Mouse (Mus musculus) heart, adult 2 months (tissue): ENCODE data around the gene Adam1b. TPM values are rescaled to one million over a fixed set of nuclear protein-coding genes. Genes with fewer than 3 reads are reported as not detected.

Experiments used
- DNase-seq, 2 experiments: peaks; one replicate each; pipeline ENCODE4 v3.0.0; 2021
- H3K27ac ChIP-seq: fragments of 200-600 bp; 2 replicates; pipeline ENCODE4 v1.8.1; 2022
- H3K27me3 ChIP-seq: fragments of 200-500 bp; 2 replicates; pipeline ENCODE4 v1.6.1; 2012; ENCODE audit warnings: mild to moderate bottlenecking, low read length, inconsistent platforms, mixed read lengths; ENCODE audit not compliant: control insufficient read depth, insufficient read depth
- H3K36me3 ChIP-seq: fragments of 200-500 bp; 2 replicates; pipeline ENCODE4 v1.6.1; 2012; ENCODE audit warnings: low read length, inconsistent platforms; ENCODE audit not compliant: control insufficient read depth, insufficient read depth
- H3K4me1 ChIP-seq: fragments of 200-500 bp; 2 replicates; pipeline ENCODE4 v1.6.1; 2011; ENCODE audit warnings: low read length; ENCODE audit not compliant: control insufficient read depth, insufficient read depth
- H3K4me3 ChIP-seq: fragments of 200-600 bp; 2 replicates; pipeline ENCODE4 v1.8.1; 2022
- H3K79me2 ChIP-seq: fragments of 200-500 bp; replicated peaks from 2 replicates; pipeline ENCODE4 v1.6.1; 2012; ENCODE audit warnings: mild to moderate bottlenecking, inconsistent platforms, low read length, moderate library complexity, mixed read lengths; ENCODE audit not compliant: control insufficient read depth, insufficient read depth
- H3K9ac ChIP-seq: fragments of 200-500 bp; 2 replicates; pipeline ENCODE4 v1.6.1; 2012; ENCODE audit warnings: low read depth, mild to moderate bottlenecking, control low read depth, inconsistent platforms, low read length, mixed read lengths
- CTCF ChIP-seq: fragments of 200-600 bp; IDR thresholded peaks from 2 replicates; pipeline ENCODE4 v1.8.1; 2022; ENCODE audit warnings: antibody characterized with exemption, mild to moderate bottlenecking, moderate library complexity
- EP300 ChIP-seq: fragments of 200-500 bp; IDR thresholded peaks from 2 replicates; pipeline ENCODE4 v1.6.1; 2011; ENCODE audit warnings: low read depth, low read length, control low read depth; ENCODE audit not compliant: insufficient read depth
- POLR2A ChIP-seq: fragments of 200-500 bp; IDR thresholded peaks from 2 replicates; pipeline ENCODE4 v1.6.1; 2011; ENCODE audit warnings: mild to moderate bottlenecking, low read depth, low read length, control low read depth; ENCODE audit not compliant: insufficient read depth
- WGBS: fragments of 180-500 bp; shearing (Covaris S2); methylation state at CpG from one replicate; pipeline ENCODE4 v1.1.7; 2018; 5-methylcytosine and 5-hydroxymethylcytosine counted together
- intact Hi-C: fragments of 180-260 bp; cut with DNase I; formaldehyde crosslinking; loops from one replicate; pipeline ENCODE4 v1.15.1; 2025
- polyA plus RNA-seq: library from polyadenylated mRNA; depleted of rRNA; stranded (reverse); fragments of >200 nt; gene quantifications from 2 replicates; pipeline ENCODE4 v1.2.3, GENCODE M21; 2012
- total RNA-seq, 2 experiments: library from RNA; stranded (reverse); gene quantifications; 2 replicates each; pipeline ENCODE4 v1.2.3; 2021

The Adam1b gene
- total and polyA plus RNA-seq, 3 experiments: 0.04 TPM; not detected in 2

- Histone ChIP-seq H3K36me3 (peaks cover 3% of the 10 kb centered on the region; the same call in 1 of the 2 replicates), H3K9ac (peak within 1 kb of the TSS; percentile 87), H3K4me1 (peaks cover 4% of the 10 kb centered on the region), H3K4me3 (peak within 1 kb of the TSS; percentile 79), H3K79me2 (no peaks in the 10 kb centered on the region; the same call in none of the 2 replicates), H3K27me3 (no peaks in the 10 kb centered on the region), H3K27ac (peak within 1 kb of the TSS; percentile 99)
- DNase-seq: no peak
- TF ChIP-seq CTCF: no peak
- no peak for TF ChIP-seq EP300
- TF ChIP-seq POLR2A: no peak
- intact Hi-C loops: loop anchor here (5.0 kb wide), 1 partner anchor 148 kb away; the partner anchor contains the start of gene Naa25
- WGBS: under 1% methylated on average over 96 of the region's 97 CpGs
Observed at GRCm38 (mm10) chr5:121544910-121545792, 41.9 kb upstream of the Adam1b start, which contains the start of the genes Adam1a and Gm42878. Gene Adam1a, minus strand, starts transcription at chr5:121545482. Gene Gm42878, minus strand, starts transcription at chr5:121545482.

GRCm38 (mm10) chr5:121543370-121543769, 40.1 kb upstream of the Adam1b start:
- H3K79me2 ChIP-seq: no peaks in the 10 kb centered on the region; the same call in none of the 2 replicates
- H3K4me3 ChIP-seq: no peak overlapping the region
- peaks cover 3% of the 10 kb centered on the region; the same call in 1 of the 2 replicates for H3K36me3 ChIP-seq
- H3K27me3 ChIP-seq: no peaks in the 10 kb centered on the region
- H3K9ac ChIP-seq: no peak overlapping the region
- WGBS: 65% methylated on average over 3 of the region's 3 CpGs
- H3K4me1 ChIP-seq: peaks cover 4% of the 10 kb centered on the region
- intact Hi-C loops: no loop called here
- H3K27ac ChIP-seq: no peak overlapping the region
- TF ChIP-seq POLR2A (no peak), EP300 (no peak), CTCF (no peak)
- no peak for DNase-seq

GRCm38 (mm10) chr5:121541235-121541634, 38.0 kb upstream of the Adam1b start:
- Histone ChIP-seq H3K79me2 (no peaks in the 10 kb centered on the region; the same call in none of the 2 replicates), H3K27ac (no peak overlapping the region), H3K27me3 (no peaks in the 10 kb centered on the region), H3K4me3 (no peak overlapping the region), H3K4me1 (peaks cover 4% of the 10 kb centered on the region), H3K9ac (no peak overlapping the region), H3K36me3 (peaks cover 3% of the 10 kb centered on the region; the same call in 1 of the 2 replicates)
- no peak for DNase-seq
- WGBS: 79% methylated on average over 7 of the region's 7 CpGs
- TF ChIP-seq CTCF (no peak), EP300 (no peak), POLR2A (no peak)
- intact Hi-C loops: no loop called here

GRCm38 (mm10) chr5:121540066-121540465, 36.8 kb upstream of the Adam1b start:
- 94% methylated on average over 5 of the region's 5 CpGs for WGBS
- peaks cover 3% of the 10 kb centered on the region; the same call in 1 of the 2 replicates for H3K36me3 ChIP-seq
- no peak overlapping the region for H3K9ac ChIP-seq
- no peaks in the 10 kb centered on the region for H3K27me3 ChIP-seq
- peaks cover 4% of the 10 kb centered on the region for H3K4me1 ChIP-seq
- no peaks in the 10 kb centered on the region; the same call in none of the 2 replicates for H3K79me2 ChIP-seq
- no peak overlapping the region for H3K27ac ChIP-seq
- DNase-seq: no peak
- TF ChIP-seq POLR2A (no peak), EP300 (no peak), CTCF (no peak)
- intact Hi-C loops: no loop called here
- no peak overlapping the region for H3K4me3 ChIP-seq

GRCm38 (mm10) chr5:121537588-121537987, 34.4 kb upstream of the Adam1b start:
- 47% methylated on average over 2 of the region's 2 CpGs for WGBS

More at GRCm38 (mm10) chr5:121537588-121537987, 34.4 kb upstream of the Adam1b start:
- Histone ChIP-seq H3K27ac (no peak overlapping the region), H3K4me1 (no peaks in the 10 kb centered on the region), H3K36me3 (no peaks in the 10 kb centered on the region), H3K27me3 (no peaks in the 10 kb centered on the region), H3K79me2 (no peaks in the 10 kb centered on the region; the same call in 1 of the 2 replicates), H3K9ac (no peak overlapping the region), H3K4me3 (no peak overlapping the region)
- TF ChIP-seq EP300: no peak
- no peak for TF ChIP-seq POLR2A
- no peak for TF ChIP-seq CTCF
- no peak for DNase-seq
- intact Hi-C loops: no loop called here
